Mouse (Mus musculus) limb, embryonic 12.5 days (tissue): ENCODE measurements around the gene Agpat1. TPM values are rescaled to one million over a fixed set of nuclear protein-coding genes. Genes with fewer than 3 reads are reported as not detected.

ENCODE experiments used
- polyA plus RNA-seq: library from polyadenylated mRNA; unstranded; fragments of >200 nt; fragmentation: Nextera tagmentation; extraction: Ambion mirVana; gene quantifications from 2 replicates; pipeline ENCODE4 v1.2.1, GENCODE M21; 2016

Agpat1 gene
- polyA plus RNA-seq, 1 experiment from 2014 or later, result 53.4 TPM

Other genes with a start within 250 kb of the Agpat1 start
- gene Btnl2, start 249.4 kb upstream of the Agpat1 start, polyA plus RNA-seq, result not detected in 2 replicates
- not detected in 2 replicates for gene Btnl1, start 227.1 kb upstream of the Agpat1 start, polyA plus RNA-seq
- gene BC051142, start 205.4 kb upstream of the Agpat1 start, polyA plus RNA-seq, result 0.40 and 1.3 TPM in 2 replicates
- not detected in 2 replicates for gene Btnl4, start 126.9 kb upstream of the Agpat1 start, polyA plus RNA-seq
- not detected in 2 replicates for gene Btnl6, start 86.9 kb upstream of the Agpat1 start, polyA plus RNA-seq
- gene Notch4, start 40.0 kb upstream of the Agpat1 start, polyA plus RNA-seq, result 4.9 and 6.3 TPM in 2 replicates
- 2.6 and 3.8 TPM in 2 replicates for gene Gpsm3, start 14.5 kb upstream of the Agpat1 start, polyA plus RNA-seq
- gene Pbx2, start 13.0 kb upstream of the Agpat1 start, polyA plus RNA-seq, result 24.6 and 26.6 TPM in 2 replicates
- gene Ager, start 6.4 kb upstream of the Agpat1 start, polyA plus RNA-seq, result 2.8 and 3.5 TPM in 2 replicates
- gene Rnf5, start 572 bp upstream of the Agpat1 start, polyA plus RNA-seq, result 143 and 145 TPM in 2 replicates
- 3.0 and 3.4 TPM in 2 replicates for gene Egfl8, start 11.7 kb downstream of the Agpat1 start, polyA plus RNA-seq
- 15.9 and 17.6 TPM in 2 replicates for gene Ppt2, start 24.2 kb downstream of the Agpat1 start, polyA plus RNA-seq
- 0.20 and 0.28 TPM in 2 replicates for gene Prrt1, start 25.3 kb downstream of the Agpat1 start, polyA plus RNA-seq
- gene Fkbpl, start 40.5 kb downstream of the Agpat1 start, polyA plus RNA-seq, result 14.0 and 19.5 TPM in 2 replicates
- gene Atf6b, start 42.9 kb downstream of the Agpat1 start, polyA plus RNA-seq, result 94.8 and 103 TPM in 2 replicates
- gene Tnxb, start 66.3 kb downstream of the Agpat1 start, polyA plus RNA-seq, result not detected in 2 replicates
- gene C4b, start 139.6 kb downstream of the Agpat1 start, polyA plus RNA-seq, result not detected in 2 replicates
- not detected in 2 replicates for gene Cyp21a1, start 200.3 kb downstream of the Agpat1 start, polyA plus RNA-seq
- 24.9 and 26.2 TPM in 2 replicates for gene Stk19, start 232.7 kb downstream of the Agpat1 start, polyA plus RNA-seq
- gene Dxo, start 232.8 kb downstream of the Agpat1 start, polyA plus RNA-seq, result 70.8 and 81.7 TPM in 2 replicates
- 58.3 and 65.7 TPM in 2 replicates for gene Skiv2l, start 245.9 kb downstream of the Agpat1 start, polyA plus RNA-seq
- gene Nelfe, start 246.1 kb downstream of the Agpat1 start, polyA plus RNA-seq, result 125 and 134 TPM in 2 replicates